Mouse (Mus musculus) kidney, adult 8-10 months (tissue): ENCODE measurements around the gene Gm379.

Source experiments
- DNase-seq, 2 experiments: peaks; one replicate each; pipeline ENCODE4 v3.0.0; 2022

The Gm379 gene

GRCm38 (mm10) chrX:108664885-108665284 lies at the start of gene Gm379:
Gene Gm379 (minus strand): TSS chrX:108664891.
- no peak for DNase-seq

- DNase-seq, result no peak
These were observed 39.6 kb upstream of the Gm379 start for GRCm38 (mm10) chrX:108704312-108704711.

- no peak for DNase-seq
These were observed 4.2 kb upstream of the Gm379 start for GRCm38 (mm10) chrX:108668868-108669267.

- no peak for DNase-seq
These were observed 42.7 kb downstream of the Gm379 start for GRCm38 (mm10) chrX:108621991-108622390.

- no peak for DNase-seq
These were observed 43.8 kb downstream of the Gm379 start for GRCm38 (mm10) chrX:108620886-108621285.
